Mouse (Mus musculus) hindbrain, embryonic 11.5 days (tissue): Measurements from ENCODE around the gene Iqcc. TPM values are rescaled to one million over a fixed set of nuclear protein-coding genes. Genes with fewer than 3 reads are reported as not detected.

ENCODE experiments used
- ATAC-seq: fragments of 200-750 bp; cut with Nextera tagmentation; 2 replicates; pipeline ENCODE4 v1.8.0; 2017; ENCODE audit warnings: mild to moderate bottlenecking, moderate TSS enrichment, moderate library complexity; ENCODE audit not compliant: low FRiP score
- DNase-seq: peaks from one replicate; pipeline ENCODE4 v3.0.0-alpha.2; 2015; ENCODE audit warnings: low spot score
- H3K27ac ChIP-seq: fragments of 300-500 bp; sonication (generic); 2 replicates; pipeline ENCODE4 v1.5.1; 2014; ENCODE audit warnings: mild to moderate bottlenecking, low read depth, low read length
- H3K27me3 ChIP-seq: fragments of 300-500 bp; sonication (generic); 2 replicates; pipeline ENCODE4 v1.6.1; 2014; ENCODE audit warnings: mild to moderate bottlenecking, low read length, moderate library complexity, mixed read lengths; ENCODE audit not compliant: control insufficient read depth, insufficient read depth
- H3K36me3 ChIP-seq: fragments of 300-500 bp; sonication (generic); 2 replicates; pipeline ENCODE4 v1.6.1; 2014; ENCODE audit warnings: mild to moderate bottlenecking, low read length, moderate library complexity, mixed read lengths; ENCODE audit not compliant: control insufficient read depth, insufficient read depth
- H3K4me1 ChIP-seq: fragments of 300-500 bp; sonication (generic); replicated peaks from 2 replicates; pipeline ENCODE4 v1.6.1; 2014; ENCODE audit warnings: low read length, mixed read lengths; ENCODE audit not compliant: control insufficient read depth, insufficient read depth
- H3K4me2 ChIP-seq: fragments of 300-500 bp; sonication (generic); replicated peaks from 2 replicates; pipeline ENCODE4 v1.6.1; 2014; ENCODE audit warnings: mild to moderate bottlenecking, low read depth, low read length
- H3K4me3 ChIP-seq: fragments of 300-500 bp; sonication (generic); 2 replicates; pipeline ENCODE4 v1.5.1; 2014; ENCODE audit warnings: low read depth, low read length
- H3K9ac ChIP-seq: fragments of 300-500 bp; sonication (generic); 2 replicates; pipeline ENCODE4 v1.6.1; 2014; ENCODE audit warnings: low read depth, low read length
- H3K9me3 ChIP-seq: fragments of 300-500 bp; sonication (generic); 2 replicates; pipeline ENCODE4 v1.6.1; 2016; ENCODE audit warnings: low read length; ENCODE audit not compliant: control insufficient read depth
- WGBS: fragments of 180-500 bp; shearing (Covaris S2); extraction: QIAGEN DNeasy Blood & Tissue Kit; methylation state at CpG from one replicate; pipeline ENCODE4 v1.1.7; 2014; 5-methylcytosine and 5-hydroxymethylcytosine counted together
- polyA plus RNA-seq: library from polyadenylated mRNA; unstranded; fragments of >200 nt; fragmentation: Nextera tagmentation; extraction: Ambion mirVana; gene quantifications from 2 replicates; pipeline ENCODE4 v1.2.1, GENCODE M21; 2014

Iqcc gene
- polyA plus RNA-seq, 1 experiment from 2014 or later = 25.7 TPM

DNA sequence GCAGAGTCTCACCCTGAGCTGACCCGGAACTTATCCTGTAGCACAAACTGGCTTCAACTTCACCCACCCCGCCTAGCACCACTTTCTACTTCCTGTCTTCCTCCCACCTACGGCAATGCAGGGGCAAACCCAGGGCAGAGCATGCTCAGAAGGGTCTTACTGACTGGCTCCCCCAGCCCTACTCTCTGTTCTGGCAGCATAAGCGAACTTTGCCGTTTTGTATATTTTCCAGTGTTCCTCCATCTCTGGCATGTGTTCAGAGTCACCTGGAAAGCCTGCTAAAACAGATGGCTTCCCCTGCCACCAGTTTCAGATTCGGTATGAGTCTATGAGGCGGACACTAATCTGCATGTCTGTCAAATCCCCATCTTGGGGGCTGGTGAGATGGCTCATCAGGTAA, 38.6 kb downstream of the Iqcc start:
- H3K27me3 ChIP-seq = no peaks in the 10 kb centered on the region
- no peak overlapping the region for H3K27ac ChIP-seq
- 80% methylated on average over 7 of the region's 7 CpGs for WGBS
- H3K4me3 ChIP-seq = no peak overlapping the region
- H3K4me2 ChIP-seq = no peak overlapping the region
- no peaks in the 10 kb centered on the region for H3K36me3 ChIP-seq
- ATAC-seq (no peak), DNase-seq (no peak)
- no peak overlapping the region for H3K9ac ChIP-seq
- H3K4me1 ChIP-seq = 0 out of 2 replicates have a peak, but pooled peaks cover 2% of the 10 kb centered on the region
- H3K9me3 ChIP-seq = no peaks in the 10 kb centered on the region

DNA sequence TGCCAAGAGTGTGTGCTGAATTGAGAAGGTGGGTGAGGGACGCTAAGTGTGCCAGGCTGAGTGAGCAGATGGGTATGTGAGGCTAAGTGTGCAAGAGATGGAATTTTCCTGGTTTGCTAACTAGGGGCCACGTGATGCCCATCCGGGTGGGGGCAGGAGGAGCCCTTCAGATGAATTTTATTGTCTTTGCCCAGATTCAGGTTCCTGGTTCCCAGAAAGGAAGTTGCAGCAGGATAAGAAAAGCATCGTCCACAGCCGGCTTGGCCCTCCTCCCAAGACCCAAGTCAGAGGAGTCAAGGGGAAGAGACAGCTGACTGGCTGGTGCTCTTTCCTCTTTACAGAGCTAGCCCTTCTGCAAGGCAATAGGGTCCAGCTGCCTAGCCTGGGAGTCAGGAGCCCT, 40.4 kb downstream of the Iqcc start, which contains the start of gene Fam167b:
TSS of gene Fam167b (minus strand) at position 84 of the 400 bp plus-strand sequence.
- Histone ChIP-seq H3K9me3 (no peaks in the 10 kb centered on the region), H3K27me3 (no peaks in the 10 kb centered on the region), H3K27ac (no peak within 1 kb of the TSS), H3K9ac (no peak within 1 kb of the TSS), H3K4me2 (no peak within 1 kb of the TSS), H3K4me1 (0 out of 2 replicates have a peak, but pooled peaks cover 2% of the 10 kb centered on the region), H3K36me3 (no peaks in the 10 kb centered on the region), H3K4me3 (no peak within 1 kb of the TSS)
- no peak for DNase-seq
- no peak for ATAC-seq
- 91% methylated on average over 5 of the region's 5 CpGs for WGBS

DNA sequence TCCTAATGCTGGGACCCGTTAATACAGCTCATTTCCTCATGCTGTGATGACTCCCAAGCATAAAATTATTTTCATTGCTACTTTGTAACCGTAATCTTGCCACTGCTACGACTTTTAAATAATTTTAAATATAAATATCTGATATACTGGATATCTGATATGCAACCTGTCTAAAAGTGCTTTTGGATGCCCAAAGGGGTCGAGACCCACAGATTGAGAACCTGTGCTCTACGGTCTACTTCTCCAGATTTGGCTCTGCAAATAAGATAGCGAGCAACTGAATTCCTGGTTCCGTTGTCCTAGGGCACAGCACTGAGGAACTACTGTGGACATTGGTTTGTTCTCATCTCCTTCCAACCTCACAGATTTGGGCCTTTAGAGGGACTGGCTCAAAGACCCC, 41.2 kb downstream of the Iqcc start:
- WGBS = 83% methylated on average over 7 of the region's 7 CpGs

DNA sequence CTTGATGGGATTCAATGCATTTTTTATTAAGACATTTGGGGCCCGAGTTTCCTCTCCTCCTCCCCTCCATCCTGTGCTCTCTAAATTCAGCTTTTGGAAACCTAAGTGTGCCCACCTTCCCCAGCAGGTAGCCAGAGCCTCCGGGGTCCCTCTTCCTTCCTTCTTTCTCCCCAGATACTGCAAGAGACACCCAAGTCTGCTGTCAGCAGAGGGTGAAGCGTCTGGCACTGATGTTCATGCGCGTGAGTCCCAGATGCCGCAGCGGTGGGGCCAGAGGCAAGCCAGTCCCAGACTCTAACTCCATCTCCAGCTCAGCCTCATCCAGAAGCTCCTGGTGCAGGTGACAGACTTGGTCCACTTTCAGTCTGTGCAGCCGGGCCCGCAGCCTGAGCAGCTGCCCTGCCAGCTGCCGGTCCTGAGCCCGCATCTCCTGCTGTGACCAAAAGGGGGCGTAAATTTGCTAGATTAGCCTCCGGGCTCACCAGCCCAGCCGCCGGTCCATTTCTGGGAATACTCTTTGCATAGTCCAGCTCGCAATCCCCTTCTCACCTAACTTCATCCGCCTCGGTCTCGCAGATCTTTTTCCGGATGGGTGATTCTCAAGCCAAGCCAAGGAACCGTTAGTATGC, 41.9 kb downstream of the Iqcc start:
- Histone ChIP-seq H3K27me3 (no peaks in the 10 kb centered on the region), H3K9ac (0 out of 2 replicates have a peak overlapping the region, but pooled peaks have one; percentile 19), H3K4me3 (no peak overlapping the region), H3K27ac (no peak overlapping the region), H3K36me3 (no peaks in the 10 kb centered on the region), H3K4me1 (0 out of 2 replicates have a peak, but pooled peaks cover 2% of the 10 kb centered on the region), H3K4me2 (no peak overlapping the region), H3K9me3 (no peaks in the 10 kb centered on the region)
- 35% methylated on average over 21 of the region's 21 CpGs for WGBS
- peak; percentile 78 for DNase-seq
- ATAC-seq = no peak

More for the DNA sequence above, 41.2 kb downstream of the Iqcc start:
- Histone ChIP-seq H3K36me3 (no peaks in the 10 kb centered on the region), H3K9me3 (no peaks in the 10 kb centered on the region), H3K9ac (no peak overlapping the region), H3K4me3 (no peak overlapping the region), H3K4me1 (0 out of 2 replicates have a peak, but pooled peaks cover 2% of the 10 kb centered on the region), H3K27ac (no peak overlapping the region), H3K4me2 (no peak overlapping the region), H3K27me3 (no peaks in the 10 kb centered on the region)
- ATAC-seq = no peak
- no peak for DNase-seq

DNA sequence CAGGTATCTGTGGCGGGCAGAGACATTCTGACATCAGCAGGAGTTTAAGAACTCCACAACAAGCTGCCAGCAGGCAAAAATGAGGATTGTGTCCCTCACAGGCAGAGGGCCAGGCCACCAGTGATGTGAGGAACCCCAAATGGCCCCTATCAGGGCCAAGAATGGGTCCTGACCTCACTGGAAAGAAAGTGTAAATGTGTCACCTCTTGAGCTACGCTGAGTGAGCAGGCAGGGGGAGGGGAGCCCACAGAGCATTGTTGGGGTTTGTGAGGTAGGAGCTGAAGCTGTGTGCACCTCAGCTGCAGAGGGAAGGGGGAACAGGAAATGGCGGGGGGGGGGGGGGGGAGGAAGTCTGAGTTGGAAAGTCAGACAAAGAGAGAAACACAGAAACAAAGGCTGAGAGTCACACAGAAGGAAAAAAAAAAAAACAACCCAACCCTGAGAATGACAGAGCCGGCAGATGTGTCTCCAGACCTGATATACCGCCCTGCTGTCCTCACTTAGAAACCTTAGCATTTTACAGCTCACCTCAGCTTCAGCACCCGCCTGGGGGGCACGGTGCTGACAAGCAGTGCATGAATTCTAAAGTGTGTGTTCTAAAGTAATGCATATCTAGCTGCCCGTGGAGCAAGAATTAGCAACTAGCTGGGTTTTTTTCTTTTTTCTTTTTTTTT, 43.6 kb downstream of the Iqcc start:
- Histone ChIP-seq H3K4me2 (no peak overlapping the region), H3K9me3 (no peaks in the 10 kb centered on the region), H3K36me3 (no peaks in the 10 kb centered on the region), H3K9ac (no peak overlapping the region), H3K27me3 (no peaks in the 10 kb centered on the region), H3K4me3 (no peak overlapping the region), H3K27ac (no peak overlapping the region), H3K4me1 (0 out of 2 replicates have a peak, but pooled peaks cover 2% of the 10 kb centered on the region)
- ATAC-seq (no peak), DNase-seq (no peak)
- 59% methylated on average over 7 of the region's 8 CpGs for WGBS

DNA sequence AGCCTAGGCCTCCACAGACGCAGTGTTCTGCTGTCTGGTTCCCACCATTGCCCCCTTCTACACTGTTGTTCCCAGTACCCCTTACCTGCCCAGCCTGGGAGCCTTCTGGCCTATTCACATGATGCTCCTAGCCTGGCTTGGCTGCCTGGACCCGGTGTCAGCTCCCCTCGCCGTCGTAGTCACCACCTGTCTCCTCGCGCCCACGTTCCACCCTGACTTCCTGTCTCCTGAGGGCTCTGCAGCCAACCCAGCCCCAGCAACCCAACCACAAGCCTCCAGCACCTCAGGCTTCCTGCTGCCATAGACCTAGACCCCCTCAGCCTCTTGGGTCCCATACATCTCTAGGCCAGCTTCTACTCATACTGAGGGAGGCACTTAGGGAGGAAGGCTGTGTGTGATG, 45.5 kb downstream of the Iqcc start, which contains the start of gene Lck:
TSS of gene Lck (minus strand) at position 212 of the 400 bp plus-strand sequence.
- H3K36me3 ChIP-seq = no peaks in the 10 kb centered on the region
- no peak within 1 kb of the TSS for H3K27ac ChIP-seq
- no peak within 1 kb of the TSS for H3K4me2 ChIP-seq
- DNase-seq (no peak), ATAC-seq (no peak)
- no peak within 1 kb of the TSS for H3K4me3 ChIP-seq
- no peaks in the 10 kb centered on the region for H3K9me3 ChIP-seq
- no peak within 1 kb of the TSS for H3K9ac ChIP-seq
- WGBS = 94% methylated on average over 8 of the region's 8 CpGs
- H3K4me1 ChIP-seq = 0 out of 2 replicates have a peak, but pooled peaks cover 2% of the 10 kb centered on the region
- H3K27me3 ChIP-seq = no peaks in the 10 kb centered on the region

DNA sequence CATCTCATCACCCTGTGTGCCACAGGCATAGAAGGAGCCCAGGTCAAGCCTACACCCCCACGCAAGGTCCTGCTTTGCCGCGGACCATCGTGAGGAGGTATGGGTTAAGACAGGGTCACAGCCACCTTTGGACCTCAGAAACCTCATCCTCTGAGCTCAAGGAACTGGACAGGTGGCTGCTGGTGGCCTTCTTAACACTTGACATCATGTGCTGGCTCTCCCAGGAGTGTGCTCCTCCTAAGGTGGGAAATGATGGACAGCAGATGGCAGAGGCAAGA, 45.9 kb downstream of the Iqcc start:
- no peak overlapping the region for H3K4me2 ChIP-seq
- no peak overlapping the region for H3K4me3 ChIP-seq
- 0 out of 2 replicates have a peak, but pooled peaks cover 2% of the 10 kb centered on the region for H3K4me1 ChIP-seq
- WGBS = 93% methylated on average over 4 of the region's 4 CpGs
- DNase-seq (no peak), ATAC-seq (no peak)
- H3K9me3 ChIP-seq = no peaks in the 10 kb centered on the region
- H3K27ac ChIP-seq = no peak overlapping the region
- H3K36me3 ChIP-seq = no peaks in the 10 kb centered on the region
- no peak overlapping the region for H3K9ac ChIP-seq
- H3K27me3 ChIP-seq = no peaks in the 10 kb centered on the region

DNA sequence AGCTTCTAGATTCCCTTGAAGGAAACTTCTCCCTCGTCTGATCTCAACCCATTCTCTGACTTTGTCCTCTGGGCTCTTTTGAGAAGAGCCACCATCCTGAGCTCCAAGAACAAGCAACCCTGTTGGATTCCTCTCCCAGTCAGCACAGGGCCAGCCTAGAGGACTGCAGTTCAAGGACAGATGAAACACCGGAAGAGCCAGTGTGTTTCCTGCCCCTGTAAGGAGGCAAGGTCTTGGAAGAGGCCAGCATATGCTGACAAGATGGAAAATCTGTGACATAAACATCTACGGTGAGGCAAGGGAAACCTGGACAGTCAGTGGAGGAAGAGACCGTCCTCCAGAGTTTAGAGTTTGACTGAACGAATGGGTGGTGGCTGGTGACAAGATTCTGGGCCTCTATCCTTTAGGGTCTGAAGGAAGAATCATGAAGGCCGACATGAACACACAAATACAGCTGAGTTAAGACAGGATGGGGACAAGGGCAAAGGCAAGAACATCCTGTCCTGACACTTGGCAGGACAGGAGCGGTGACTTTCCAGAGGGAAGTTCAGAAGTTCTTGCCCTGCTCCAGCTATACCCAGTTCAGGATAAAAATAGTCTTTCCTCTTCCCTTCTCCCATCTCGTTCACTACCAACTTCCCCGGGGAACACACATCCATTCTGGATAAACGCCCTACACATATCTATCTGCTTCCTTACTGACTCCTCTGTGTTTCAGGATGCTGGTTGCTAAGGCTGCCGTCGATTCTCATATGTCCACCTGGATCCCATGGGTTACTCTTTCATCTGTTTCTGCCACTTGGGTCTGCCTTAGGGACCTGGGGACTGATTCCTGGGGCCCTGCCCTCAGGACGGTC, 46.4 kb downstream of the Iqcc start:
- Histone ChIP-seq H3K4me3 (no peak overlapping the region), H3K9ac (no peak overlapping the region), H3K36me3 (no peaks in the 10 kb centered on the region), H3K9me3 (no peaks in the 10 kb centered on the region), H3K4me2 (no peak overlapping the region), H3K27me3 (no peaks in the 10 kb centered on the region), H3K4me1 (0 out of 2 replicates have a peak, but pooled peaks cover 2% of the 10 kb centered on the region), H3K27ac (no peak overlapping the region)
- WGBS = 83% methylated on average over 13 of the region's 13 CpGs
- no peak for DNase-seq
- ATAC-seq = no peak
